Mouse (Mus musculus) T-helper 1 cell (primary cell): Measurements from ENCODE around the gene Ctf1.
"Not testable (repeated sequence)": the region's sequence is repeated elsewhere in the genome, so short reads cannot be mapped to it uniquely, and the experiment has no call there.

Source experiments
- in situ Hi-C: fragments of 300-600 bp; cut with MboI, MseI; formaldehyde crosslinking; loops from one replicate; pipeline ENCODE4 v1.15.1; 2025; ENCODE audit warnings: high pct_unique_total_duplicates

The Ctf1 gene

GRCm38 (mm10) chr7:127732066-127732465 is 19.5 kb downstream of the Ctf1 start, which contains the start of gene Ctf2:
Gene Ctf2 (minus strand): TSS chr7:127732166.
- in situ Hi-C loops: not testable (repeated sequence)

GRCm38 (mm10) chr7:127744366-127745045 is 32.0 kb downstream of the Ctf1 start, which contains the start of gene Fbxl19:
Gene Fbxl19 (plus strand): TSS chr7:127744543.
- in situ Hi-C loops: no loop called here

- in situ Hi-C loops: no loop called here
Observed at GRCm38 (mm10) chr7:127745251-127745651, 32.7 kb downstream of the Ctf1 start.

GRCm38 (mm10) chr7:127745652-127746493 is 33.3 kb downstream of the Ctf1 start:
- in situ Hi-C loops: no loop called here

- in situ Hi-C loops: no loop called here
Observed at GRCm38 (mm10) chr7:127746494-127747491, 34.3 kb downstream of the Ctf1 start.

- in situ Hi-C loops: no loop called here
Observed at GRCm38 (mm10) chr7:127747559-127748234, 35.2 kb downstream of the Ctf1 start.

GRCm38 (mm10) chr7:127748235-127748560 is 35.7 kb downstream of the Ctf1 start:
- in situ Hi-C loops: no loop called here

GRCm38 (mm10) chr7:127750131-127751127 is 37.9 kb downstream of the Ctf1 start:
- in situ Hi-C loops: no loop called here

- in situ Hi-C loops: no loop called here
Observed at GRCm38 (mm10) chr7:127751619-127752018, 39.1 kb downstream of the Ctf1 start.

GRCm38 (mm10) chr7:127752069-127752468 is 39.5 kb downstream of the Ctf1 start:
- in situ Hi-C loops: no loop called here

- in situ Hi-C loops: no loop called here
Observed at GRCm38 (mm10) chr7:127753158-127753557, 40.6 kb downstream of the Ctf1 start.

- in situ Hi-C loops: no loop called here
Observed at GRCm38 (mm10) chr7:127753741-127754140, 41.2 kb downstream of the Ctf1 start.

GRCm38 (mm10) chr7:127759716-127760115 is 47.2 kb downstream of the Ctf1 start:
- in situ Hi-C loops: no loop called here

GRCm38 (mm10) chr7:127760478-127760877 is 47.9 kb downstream of the Ctf1 start:
- in situ Hi-C loops: no loop called here

- in situ Hi-C loops: no loop called here
Observed at GRCm38 (mm10) chr7:127761026-127761425, 48.5 kb downstream of the Ctf1 start.

GRCm38 (mm10) chr7:127763642-127764041 is 51.1 kb downstream of the Ctf1 start:
- in situ Hi-C loops: no loop called here

GRCm38 (mm10) chr7:127765756-127766155 is 53.2 kb downstream of the Ctf1 start:
- in situ Hi-C loops: no loop called here

- in situ Hi-C loops: no loop called here
Observed at GRCm38 (mm10) chr7:127766851-127767609, 54.5 kb downstream of the Ctf1 start.
